Mouse (Mus musculus) testis, postnatal 14 days (tissue): ENCODE measurements at regions not wholly inside any gene's neighbourhood (a gene's known extent, or its start where the extent isn't known, plus 50 kb on each side); places are given as distances from the start of the nearest gene placed in this dataset.
"Not testable (repeated sequence)": the region's sequence is repeated elsewhere in the genome, so short reads cannot be mapped to it uniquely, and the experiment has no call there.

Experiments used
- DNase-seq: peaks from one replicate; pipeline ENCODE4 v3.0.0; 2021; ENCODE audit warnings: low spot score

DNA sequence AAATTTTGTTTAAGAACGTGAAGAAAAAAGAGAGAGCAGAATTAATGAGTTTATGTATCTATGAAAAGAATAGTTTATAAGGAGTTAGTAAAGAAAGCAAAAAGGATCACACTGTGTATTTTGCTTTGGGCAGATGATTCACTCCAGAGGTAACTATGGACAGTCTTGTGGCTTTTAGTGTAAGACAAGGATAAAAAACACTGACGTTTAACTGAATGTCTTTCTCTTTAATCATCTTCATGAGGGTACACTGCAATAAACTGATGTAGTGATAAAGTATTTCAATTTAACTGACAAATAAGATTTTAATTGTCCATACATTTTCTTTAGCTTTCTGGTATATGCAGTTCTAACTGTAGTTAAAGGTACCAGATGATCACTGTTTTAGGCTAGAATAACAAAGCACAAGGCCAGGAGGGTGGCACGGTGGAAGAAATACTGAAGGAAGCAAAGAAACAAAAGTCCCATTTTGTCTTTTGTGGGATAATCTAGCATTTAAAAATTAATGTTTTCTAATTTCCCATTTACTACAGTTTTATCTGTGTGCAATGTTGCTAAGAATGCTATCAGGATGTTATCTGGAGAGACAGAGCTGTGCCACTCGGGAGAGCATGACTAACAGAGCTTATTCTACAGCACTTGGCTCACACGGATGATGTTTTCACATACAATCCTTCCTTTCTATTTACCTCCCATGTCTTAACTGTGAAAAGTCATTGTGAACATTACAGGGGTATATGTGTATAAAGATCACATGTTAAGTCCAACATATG, 232.4 kb upstream of the Tusc1 start:
- no peak for DNase-seq

DNA sequence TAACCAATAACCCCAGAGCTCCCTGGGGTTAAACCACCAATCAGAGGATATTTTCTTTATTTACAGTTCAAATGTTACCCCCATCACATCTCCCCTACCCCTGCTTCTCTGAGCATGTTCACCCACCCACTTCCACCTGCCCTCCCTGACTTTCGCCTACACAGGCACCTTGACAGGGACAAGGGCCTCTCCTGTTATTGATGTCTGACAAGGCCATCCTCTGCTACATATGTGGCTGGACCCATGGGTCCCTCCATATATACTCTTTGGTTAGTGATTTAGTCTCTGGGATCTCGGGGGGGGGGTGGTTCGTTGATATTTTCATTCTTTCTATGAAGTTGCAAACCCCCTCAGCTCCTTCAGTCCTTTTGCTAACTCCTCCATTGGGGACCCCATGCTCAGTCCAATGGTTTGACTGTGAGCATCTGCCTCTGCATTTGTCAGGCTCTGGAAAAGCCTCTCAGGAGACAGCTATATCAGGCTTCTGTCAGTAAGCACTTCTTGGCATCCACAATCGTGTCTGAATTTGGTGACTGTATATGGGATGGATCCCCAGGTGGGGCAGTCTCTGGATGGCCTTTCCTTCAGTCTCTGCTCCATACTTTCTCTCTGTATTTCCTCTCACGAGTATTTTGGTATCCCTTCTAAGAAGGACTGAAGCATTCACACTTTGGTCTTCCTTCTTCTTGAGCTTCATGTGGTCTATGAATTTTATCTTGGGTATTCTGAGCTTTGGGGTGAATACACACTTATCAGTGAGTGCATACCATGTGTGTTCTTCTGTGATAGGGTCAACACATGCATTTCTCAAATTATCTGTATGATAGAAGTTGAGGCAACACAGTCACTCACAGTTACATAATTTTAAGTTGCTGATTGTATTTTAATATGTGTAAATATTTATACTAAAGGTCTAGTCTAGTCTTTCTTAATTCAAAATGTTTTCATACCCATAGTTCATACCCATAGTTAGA, 220.8 kb upstream of the Tusc1 start:
- no peak for DNase-seq

DNA sequence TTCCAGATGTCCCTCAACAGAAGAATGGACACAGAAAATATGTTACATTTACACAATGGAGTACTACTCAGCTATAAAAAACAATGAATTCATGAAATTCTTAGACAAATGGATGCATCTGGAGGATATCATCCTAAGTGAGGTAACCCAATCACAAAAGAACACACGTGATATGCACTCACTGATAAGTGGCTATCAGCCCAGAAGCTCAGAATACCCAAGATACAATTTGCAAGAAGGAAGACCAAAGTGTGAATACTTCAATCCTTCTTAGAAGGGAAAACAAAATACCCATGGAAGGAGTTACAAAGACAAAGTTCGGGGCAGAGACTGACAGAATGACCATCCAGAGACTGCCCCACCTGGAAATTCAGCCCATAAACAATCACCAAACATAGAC, 219.9 kb upstream of the Tusc1 start:
- not testable (repeated sequence) for DNase-seq

DNA sequence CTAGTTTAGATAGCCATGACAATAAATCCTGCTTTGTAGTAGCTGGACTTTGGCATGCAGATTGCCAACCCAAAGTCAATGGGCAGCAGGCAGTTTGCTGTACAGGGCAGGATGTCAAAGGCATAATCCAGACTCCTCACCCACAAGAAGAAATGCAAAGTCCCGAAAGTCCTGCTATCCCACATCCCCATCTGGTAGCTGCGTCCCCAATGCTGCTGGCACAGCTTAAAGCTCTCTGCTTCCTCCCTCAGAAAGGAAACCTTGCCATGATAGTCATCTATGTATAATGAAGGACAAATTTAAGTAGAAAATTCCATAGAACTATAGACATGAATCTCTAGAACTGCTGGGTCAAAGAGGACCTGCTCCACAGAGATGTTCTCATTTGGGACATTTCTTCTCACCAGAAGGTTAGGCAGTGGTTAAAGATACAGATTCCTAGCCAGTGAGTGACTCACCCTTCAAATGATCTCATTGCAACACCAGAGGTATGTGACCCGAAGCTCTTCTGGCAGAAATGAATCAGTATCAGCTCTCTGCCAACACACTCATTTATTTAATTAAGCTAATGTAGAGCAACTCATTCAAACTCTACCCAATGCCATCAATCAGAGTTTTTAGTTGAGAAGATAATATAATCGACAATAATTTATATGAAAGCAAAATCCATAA, 217.3 kb upstream of the Tusc1 start:
- no peak for DNase-seq

DNA sequence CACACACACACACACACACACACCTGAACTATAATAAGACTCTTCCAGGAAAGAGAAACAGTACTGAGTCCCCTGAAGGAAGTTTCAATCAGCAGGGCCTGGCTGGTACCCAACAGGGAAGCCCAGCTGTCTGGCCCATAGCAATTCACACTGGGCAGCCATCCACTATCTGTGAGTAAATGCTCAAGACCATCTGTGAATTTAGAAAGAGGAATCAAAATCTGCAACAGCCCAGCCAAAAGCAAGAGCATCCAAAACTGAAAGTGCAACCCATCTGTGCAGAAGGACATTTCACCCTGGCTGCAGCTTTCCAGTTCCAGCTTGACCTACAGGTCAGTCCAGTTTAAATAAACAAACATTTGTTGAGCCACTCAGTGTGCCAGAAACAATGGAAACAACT, 215.8 kb upstream of the Tusc1 start:
- DNase-seq, result peak; percentile 19

DNA sequence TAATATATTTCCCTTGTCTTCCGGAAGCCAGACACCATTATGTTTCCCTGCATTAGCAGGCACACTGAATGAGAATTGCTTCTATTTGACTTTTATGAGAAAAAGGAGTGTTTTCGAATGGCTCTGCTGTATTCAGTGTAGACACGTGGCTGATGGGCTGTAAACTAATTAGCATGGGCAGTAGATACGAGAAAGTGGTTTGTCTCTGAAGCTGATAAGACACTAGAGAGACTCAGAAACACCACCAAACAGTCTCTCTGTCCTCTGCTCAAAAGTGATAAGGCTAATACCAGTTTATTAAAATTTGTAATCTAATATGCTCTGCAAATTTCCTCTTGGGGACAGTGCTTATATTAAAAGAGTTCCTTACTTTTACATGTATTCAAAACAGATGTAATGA, 205.3 kb upstream of the Tusc1 start:
- no peak for DNase-seq

DNA sequence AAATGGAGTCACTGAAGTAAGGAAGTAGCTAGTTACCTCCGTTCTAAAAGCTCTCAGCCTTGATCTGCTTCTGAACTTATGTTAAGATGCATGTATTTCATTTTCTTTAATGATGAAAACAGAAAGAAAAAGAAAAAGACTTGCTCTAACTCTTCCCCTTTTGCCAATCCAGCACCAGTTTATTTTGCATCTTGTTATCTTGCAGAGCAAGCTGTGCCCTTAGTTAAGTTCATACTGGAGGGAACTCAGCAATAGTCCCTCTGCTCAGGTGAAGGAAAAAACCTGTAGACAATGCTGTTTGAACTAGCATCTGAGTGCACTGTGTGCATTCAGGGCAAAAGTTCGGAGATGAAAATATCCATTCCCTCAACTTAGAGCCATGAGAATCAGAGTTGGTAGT, 192.1 kb upstream of the Tusc1 start:
- DNase-seq, result no peak

DNA sequence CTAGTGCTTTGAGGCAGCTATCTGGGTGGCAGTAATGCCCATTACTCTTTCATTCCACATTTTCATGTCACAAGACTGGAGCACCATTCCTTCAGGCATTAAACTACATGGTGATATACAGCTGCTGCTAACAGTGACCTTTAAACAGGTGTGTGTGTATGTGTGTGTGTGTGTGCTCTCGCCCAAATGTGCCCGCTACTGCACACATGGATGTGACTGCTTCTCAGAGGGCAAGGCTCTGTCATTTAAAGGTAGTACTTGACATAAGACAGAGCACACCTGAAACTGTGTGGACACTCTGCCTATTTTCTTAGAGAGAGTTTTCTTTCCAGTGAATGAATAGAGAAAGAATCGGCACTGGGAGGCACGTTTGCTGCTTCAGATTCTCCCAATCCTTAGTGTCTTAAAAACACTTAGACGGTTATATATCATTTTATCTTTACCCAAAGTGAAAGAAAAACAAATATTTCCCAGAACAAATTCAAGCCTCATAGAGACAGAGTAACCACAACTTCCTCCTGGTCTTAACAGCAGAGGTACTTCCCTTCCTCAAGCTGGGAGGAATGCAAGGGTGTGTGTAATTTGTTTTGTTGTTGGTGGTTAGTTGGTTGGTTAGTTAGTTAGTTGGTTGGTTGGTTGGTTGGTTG, 185.3 kb upstream of the Tusc1 start:
- no peak for DNase-seq

DNA sequence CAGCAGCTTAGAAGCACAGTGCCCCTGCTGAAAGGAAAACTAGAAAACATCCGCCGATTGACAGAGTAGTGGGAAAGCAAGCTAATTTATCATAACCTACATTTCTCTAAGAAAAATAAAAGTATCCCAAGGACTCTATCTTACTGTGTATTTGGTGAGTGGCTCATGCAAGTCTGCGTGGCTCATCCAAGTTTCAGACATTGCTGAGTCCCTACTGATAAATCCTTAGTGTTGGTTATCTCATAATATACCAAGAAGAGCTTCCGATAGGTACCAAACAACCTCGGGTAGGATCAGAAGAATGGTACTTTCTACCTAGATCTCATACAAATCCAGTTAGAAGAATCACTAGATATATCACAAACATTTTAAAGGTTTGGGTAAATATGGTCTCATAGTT, 183.6 kb upstream of the Tusc1 start:
- DNase-seq, result no peak

DNA sequence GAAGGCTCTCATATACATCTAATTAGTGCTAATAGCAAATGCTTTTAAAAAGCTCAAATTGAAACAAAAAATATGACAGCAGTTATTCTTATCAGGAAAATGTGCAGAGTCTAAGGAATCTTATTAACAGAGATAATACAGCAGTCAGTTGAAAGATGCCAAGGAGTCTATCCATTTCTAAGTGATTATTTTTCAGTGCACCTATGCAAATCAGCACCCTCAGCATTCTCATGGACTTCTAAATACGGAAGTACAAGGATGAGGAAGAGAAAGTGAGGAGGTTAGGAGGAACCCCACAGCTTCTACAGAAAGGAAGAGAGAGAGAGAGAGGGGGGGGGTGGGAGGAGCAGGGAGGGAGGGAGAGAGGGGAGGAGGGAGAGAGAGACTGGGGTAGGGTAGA, 175.5 kb upstream of the Tusc1 start:
- no peak for DNase-seq

DNA sequence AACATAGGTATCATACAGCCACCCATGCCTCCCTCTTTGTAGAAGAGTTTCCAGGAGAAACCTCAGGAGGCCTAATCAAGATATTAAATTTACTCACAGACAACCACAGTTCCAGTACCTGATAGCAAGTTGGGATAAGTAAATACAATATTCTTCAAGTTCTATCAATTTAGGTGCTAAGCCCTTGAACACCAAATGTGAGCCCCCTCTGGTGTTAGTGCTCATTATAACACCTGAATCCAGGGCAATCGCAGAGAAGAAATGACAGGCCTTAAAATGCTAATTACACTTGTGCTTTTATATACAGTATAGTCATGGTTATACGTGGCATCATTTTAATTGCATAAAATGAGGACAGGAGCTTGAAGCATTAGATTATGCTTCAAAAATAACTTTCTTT, 161.6 kb upstream of the Tusc1 start:
- DNase-seq, result no peak

DNA sequence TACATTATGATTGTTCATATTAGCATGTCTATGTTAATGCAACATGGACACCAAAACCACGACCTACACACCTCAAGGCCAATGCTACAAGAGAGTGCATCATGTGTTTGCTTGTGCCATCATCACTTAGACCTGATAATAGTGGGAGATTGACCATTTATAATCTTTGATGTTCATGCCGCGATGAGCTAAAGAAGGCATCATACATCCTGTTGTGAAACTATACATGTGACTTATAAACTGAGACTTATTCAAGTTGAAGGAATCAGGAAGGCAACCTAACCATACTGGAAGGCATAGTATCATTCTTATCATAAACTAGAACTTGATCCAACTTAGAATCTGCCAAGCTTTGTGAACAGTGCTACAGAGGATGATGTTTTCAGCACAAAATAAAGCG, 159.0 kb upstream of the Tusc1 start:
- no peak for DNase-seq

DNA sequence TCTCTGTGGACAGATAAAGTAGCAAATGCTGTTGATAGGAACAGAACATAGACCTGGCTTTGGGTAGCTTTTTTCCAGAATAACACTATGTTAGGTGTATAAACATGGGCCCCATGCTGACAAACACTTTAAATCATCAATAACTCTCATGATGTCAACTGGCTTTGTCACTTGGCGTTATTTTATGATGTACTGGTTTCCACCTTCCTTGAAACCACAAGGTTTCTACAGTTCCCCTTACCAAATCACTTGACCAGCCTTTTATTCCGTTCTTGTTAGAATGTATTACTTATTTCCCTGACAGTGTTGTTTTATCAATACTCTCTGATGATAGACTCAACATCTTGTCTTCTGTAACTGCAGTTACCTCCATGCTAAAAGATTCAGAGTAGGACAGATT, 158.6 kb upstream of the Tusc1 start:
- no peak for DNase-seq

DNA sequence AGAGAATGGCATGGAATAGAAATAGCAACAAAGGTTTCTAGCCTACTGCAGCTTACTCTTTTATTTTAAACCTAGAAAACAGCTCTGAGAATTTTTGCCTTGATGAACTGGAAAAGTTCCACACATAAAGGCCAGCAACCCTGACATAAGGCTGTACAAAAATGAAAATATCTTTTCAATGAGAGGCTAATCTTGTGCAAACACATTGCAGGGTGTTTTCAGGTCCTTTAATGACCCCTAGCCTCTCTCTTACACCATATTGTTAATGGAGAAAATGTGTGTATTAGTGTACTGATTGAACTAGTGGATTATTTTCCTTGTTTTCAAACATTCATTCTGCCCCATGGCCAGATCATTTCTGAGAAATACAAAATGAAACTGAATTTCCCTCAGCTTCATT, 158.0 kb upstream of the Tusc1 start:
- no peak for DNase-seq

DNA sequence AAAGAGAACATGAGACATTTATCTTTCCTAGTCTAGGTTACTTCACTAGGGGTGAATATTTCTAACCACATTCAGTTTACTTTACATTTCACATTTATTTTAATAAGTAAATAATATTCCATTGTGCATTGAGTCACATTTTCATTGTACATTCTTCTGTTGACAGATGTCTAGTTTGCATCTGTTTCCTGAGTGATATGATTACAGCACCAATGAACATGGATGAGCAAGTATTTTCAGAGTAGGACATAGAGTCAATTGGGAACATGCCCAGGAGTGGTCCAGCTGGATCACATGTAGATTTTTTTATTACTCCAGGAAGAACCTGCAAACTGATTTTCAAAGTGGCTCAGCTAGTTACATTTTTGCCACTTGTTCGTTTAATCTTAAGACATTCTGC, 153.3 kb upstream of the Tusc1 start:
- no peak for DNase-seq

DNA sequence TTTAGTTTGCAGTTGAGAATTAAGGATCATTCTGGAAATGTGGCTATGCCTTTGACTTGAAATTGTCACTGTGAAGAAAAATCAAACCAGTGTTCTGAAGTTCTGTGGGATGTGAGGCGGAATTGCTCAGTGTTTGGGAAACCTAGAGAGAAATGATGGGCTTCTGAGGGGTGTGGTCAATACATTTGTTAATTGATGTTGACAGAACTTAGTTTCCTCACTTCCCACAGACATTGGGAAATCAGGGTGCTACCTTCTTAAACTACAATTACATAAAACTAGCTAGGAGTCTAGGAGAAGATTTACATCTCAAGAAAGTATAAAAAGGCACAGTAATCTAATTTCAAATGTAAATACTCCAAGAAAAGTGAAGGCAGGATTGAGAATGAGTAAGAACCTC, 151.1 kb upstream of the Tusc1 start:
- DNase-seq, result no peak

DNA sequence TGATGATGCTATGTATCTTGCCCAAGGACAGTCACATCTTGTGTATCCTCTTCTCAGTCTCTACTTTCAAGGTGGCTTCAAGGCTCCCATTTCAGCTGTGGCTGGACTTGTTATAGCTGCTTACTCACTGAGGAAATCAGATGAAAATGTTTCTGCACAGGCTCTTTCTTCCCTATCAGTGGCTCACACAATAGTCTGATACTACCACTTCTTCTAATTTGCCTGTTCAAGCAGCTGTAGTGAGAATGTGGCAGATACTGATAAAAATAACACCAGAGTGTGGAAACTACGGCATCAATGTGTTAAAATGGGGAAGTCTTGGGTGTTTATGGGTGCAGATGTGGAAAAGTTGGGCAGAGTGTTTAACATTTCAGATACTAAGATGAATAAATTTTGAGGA, 145.9 kb upstream of the Tusc1 start:
- no peak for DNase-seq

DNA sequence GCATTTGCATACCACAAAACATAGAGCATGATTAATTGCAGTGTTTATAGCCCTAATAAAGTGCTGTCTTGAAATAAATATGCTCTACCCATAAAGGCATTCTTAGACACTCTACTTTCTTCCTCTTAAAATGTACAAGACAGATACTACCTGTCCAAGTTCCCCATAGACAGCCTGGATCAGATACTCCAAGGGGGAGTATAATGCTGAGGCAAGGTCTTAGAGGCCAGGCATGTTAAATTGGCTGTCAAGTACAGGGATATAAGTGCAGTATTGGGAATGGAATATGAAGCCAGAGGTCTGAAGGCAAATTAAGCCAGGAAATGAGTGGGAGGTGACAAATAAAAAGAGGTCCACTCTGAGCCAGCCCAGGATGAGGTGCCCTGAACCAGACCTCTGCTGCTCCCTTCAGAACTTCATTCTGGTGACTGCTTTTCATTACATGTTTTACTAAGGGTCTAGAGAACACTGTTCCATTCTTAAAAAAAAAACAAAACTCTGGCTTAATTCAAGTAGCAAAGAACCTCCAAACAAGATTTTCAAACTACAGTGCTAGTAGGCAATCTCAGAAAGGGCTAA, 142.0 kb upstream of the Tusc1 start:
- DNase-seq, result no peak

DNA sequence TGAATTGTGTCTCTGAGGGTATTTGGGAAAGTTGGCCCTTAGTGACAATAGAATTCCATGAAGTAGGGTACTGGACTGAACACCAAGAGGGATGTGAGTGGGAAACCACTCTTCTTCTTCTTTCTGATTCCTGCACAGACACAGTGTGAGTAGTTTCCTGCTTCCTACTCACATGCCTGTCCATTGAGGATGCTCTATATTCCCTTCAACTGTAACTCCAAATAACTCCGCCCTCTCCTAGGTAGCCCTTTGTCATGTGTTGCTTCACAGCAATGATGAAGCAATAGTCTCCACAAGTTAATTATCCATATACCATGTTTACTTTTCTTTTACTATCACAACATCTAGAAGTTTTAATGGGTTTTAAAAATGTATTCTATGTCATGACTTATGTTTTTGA, 132.7 kb upstream of the Tusc1 start:
- DNase-seq, result no peak

DNA sequence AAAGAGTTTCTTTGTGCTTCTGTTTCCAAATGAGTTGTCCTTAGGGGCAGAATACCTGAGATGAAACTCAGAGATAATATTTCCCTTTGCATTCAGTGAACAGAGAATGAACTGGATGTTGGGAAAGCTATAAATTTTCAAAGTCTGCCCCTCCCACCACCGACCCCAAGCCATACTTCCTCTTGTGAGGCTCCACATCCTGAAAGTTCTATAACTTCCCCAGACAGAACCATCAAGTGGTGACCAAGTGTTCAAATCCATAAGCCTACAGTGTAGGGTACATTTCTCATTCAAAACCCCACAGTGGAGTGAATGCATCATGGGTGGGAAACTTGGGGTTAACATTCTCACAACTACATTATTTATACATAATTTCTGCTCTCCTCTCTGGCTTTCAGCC, 132.1 kb upstream of the Tusc1 start:
- no peak for DNase-seq

DNA sequence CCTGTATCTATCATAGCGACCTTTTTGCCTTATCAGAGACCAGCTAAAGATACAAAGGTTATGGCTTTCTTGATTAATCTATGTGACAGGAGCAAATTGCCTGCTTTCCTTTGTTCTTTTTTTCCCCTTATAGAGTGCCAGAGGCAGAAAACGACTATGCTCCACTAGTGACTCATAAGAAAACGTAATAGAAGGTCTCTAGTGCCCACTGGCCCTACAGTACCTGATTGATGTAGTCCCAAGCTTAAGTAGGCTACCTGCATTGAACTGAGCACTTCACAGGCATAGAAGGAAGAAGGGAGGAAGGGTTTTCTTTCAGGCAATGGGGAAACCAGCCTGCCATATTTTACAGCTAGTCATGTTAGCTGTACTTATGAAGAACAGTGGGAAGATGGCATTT, 116.0 kb upstream of the Tusc1 start:
- DNase-seq, result no peak

DNA sequence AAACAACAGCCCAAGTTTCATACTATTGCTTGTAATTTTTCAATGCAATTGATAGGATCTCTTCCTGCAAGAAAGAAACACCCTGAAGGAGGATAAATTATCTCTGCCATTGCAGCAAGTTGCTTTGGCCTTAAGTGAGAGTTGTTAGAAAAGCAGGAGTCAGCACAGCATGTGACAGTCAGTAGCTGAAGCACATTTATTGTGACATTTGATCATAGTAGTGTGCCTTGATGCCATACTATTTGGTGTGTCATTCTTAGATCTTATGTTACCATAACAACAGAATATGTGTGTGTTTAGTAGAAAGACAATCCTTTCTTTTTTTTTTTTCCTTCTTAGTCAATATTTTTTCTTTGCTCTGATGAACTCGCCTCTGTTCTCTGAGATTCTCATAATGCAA, 115.5 kb upstream of the Tusc1 start:
- DNase-seq, result no peak
